Mouse (Mus musculus): ENCODE data around the gene Syt2. TPM values are rescaled to one million over a fixed set of nuclear protein-coding genes. Genes with fewer than 3 reads are reported as not detected.

Syt2 gene
- total RNA-seq (2021) = 10 to 100 TPM; 25.6 to 30.0 TPM
- long read RNA-seq, full-length matches to known transcripts = 2 of 17 reads
- long read RNA-seq, partial matches to known transcripts = 0 of 17 reads
- long read RNA-seq, other reads (novel, unspliced or antisense) = 15 of 17 reads

- DNase-seq (ENCODE audit: low spot score in 2 of 2) = no peak
Observed at GRCm38 (mm10) chr1:134646261-134646962, at the start of gene Syt2. TSS of gene Syt2 (plus strand) at chr1:134646677.

GRCm38 (mm10) chr1:134597339-134598054, 49.0 kb upstream of the Syt2 start:
- DNase-seq (ENCODE audit: low spot score in 2 of 2) = no peak

GRCm38 (mm10) chr1:134604086-134604485, 42.4 kb upstream of the Syt2 start:
- DNase-seq (ENCODE audit: low spot score in 2 of 2) = no peak

GRCm38 (mm10) chr1:134605670-134606069, 40.8 kb upstream of the Syt2 start:
- DNase-seq (ENCODE audit: low spot score in 2 of 2) = no peak

GRCm38 (mm10) chr1:134606381-134606780, 40.1 kb upstream of the Syt2 start:
- DNase-seq (ENCODE audit: low spot score in 2 of 2) = no peak

- no peak for DNase-seq (ENCODE audit: low spot score in 2 of 2)
Observed at GRCm38 (mm10) chr1:134607279-134607678, 39.2 kb upstream of the Syt2 start.

GRCm38 (mm10) chr1:134609172-134609571, 37.3 kb upstream of the Syt2 start:
- no peak for DNase-seq (ENCODE audit: low spot score in 2 of 2)

- no peak for DNase-seq (ENCODE audit: low spot score in 2 of 2)
Observed at GRCm38 (mm10) chr1:134614554-134614953, 31.9 kb upstream of the Syt2 start.

GRCm38 (mm10) chr1:134614988-134615387, 31.5 kb upstream of the Syt2 start:
- DNase-seq (ENCODE audit: low spot score in 2 of 2) = no peak

GRCm38 (mm10) chr1:134617656-134618055, 28.8 kb upstream of the Syt2 start:
- no peak for DNase-seq (ENCODE audit: low spot score in 2 of 2)

- no peak for DNase-seq (ENCODE audit: low spot score in 2 of 2)
Observed at GRCm38 (mm10) chr1:134625325-134625724, 21.2 kb upstream of the Syt2 start.

GRCm38 (mm10) chr1:134629455-134629854, 17.0 kb upstream of the Syt2 start:
- no peak for DNase-seq (ENCODE audit: low spot score in 2 of 2)

- DNase-seq (ENCODE audit: low spot score in 2 of 2) = no peak
Observed at GRCm38 (mm10) chr1:134634296-134634695, 12.2 kb upstream of the Syt2 start.

GRCm38 (mm10) chr1:134636245-134636644, 10.2 kb upstream of the Syt2 start:
- DNase-seq (ENCODE audit: low spot score in 2 of 2) = no peak

- peak in 1 of 2 experiments; percentile 75 for DNase-seq (ENCODE audit: low spot score in 2 of 2)
Observed at GRCm38 (mm10) chr1:134636684-134637083, 9.8 kb upstream of the Syt2 start.

GRCm38 (mm10) chr1:134638041-134638440, 8.4 kb upstream of the Syt2 start:
- no peak for DNase-seq (ENCODE audit: low spot score in 2 of 2)

- DNase-seq (ENCODE audit: low spot score in 2 of 2) = peak in 1 of 2 experiments; percentile 75
Observed at GRCm38 (mm10) chr1:134638522-134638921, 8.0 kb upstream of the Syt2 start.

GRCm38 (mm10) chr1:134639460-134639859, 7.0 kb upstream of the Syt2 start:
- DNase-seq (ENCODE audit: low spot score in 2 of 2) = no peak

GRCm38 (mm10) chr1:134641507-134641906, 5.0 kb upstream of the Syt2 start:
- DNase-seq (ENCODE audit: low spot score in 2 of 2) = no peak

GRCm38 (mm10) chr1:134643702-134644101, 2.8 kb upstream of the Syt2 start:
- no peak for DNase-seq (ENCODE audit: low spot score in 2 of 2)

- no peak for DNase-seq (ENCODE audit: low spot score in 2 of 2)
Observed at GRCm38 (mm10) chr1:134645408-134646200, 873 bp upstream of the Syt2 start.

- DNase-seq (ENCODE audit: low spot score in 2 of 2) = no peak
Observed at GRCm38 (mm10) chr1:134646963-134647282, 446 bp downstream of the Syt2 start.
